Mouse (Mus musculus): Measurements from ENCODE around the gene Slc2a5.

Gene Slc2a5

GRCm38 (mm10) chr4:150119055-150119454 lies at the start of gene Slc2a5:
Gene Slc2a5, plus strand, starts transcription at chr4:150119283.
- in situ Hi-C loops (cut with MboI, MseI) = no loop called here

- in situ Hi-C loops (cut with MboI, MseI) = loop anchor here (5.0 kb wide), 1 partner anchor 33 kb away; no protein-coding TSS in a partner anchor
Measured at GRCm38 (mm10) chr4:150070136-150070535, 48.9 kb upstream of the Slc2a5 start.

GRCm38 (mm10) chr4:150072416-150073101 lies 46.5 kb upstream of the Slc2a5 start:
- in situ Hi-C loops (cut with MboI, MseI) = loop anchor here (5.0 kb wide), 1 partner anchor 35 kb away; no protein-coding TSS in a partner anchor

GRCm38 (mm10) chr4:150073102-150073473 lies 46.0 kb upstream of the Slc2a5 start:
- in situ Hi-C loops (cut with MboI, MseI) = loop anchor here (5.0 kb wide), 1 partner anchor 36 kb away; no protein-coding TSS in a partner anchor

GRCm38 (mm10) chr4:150075350-150075749 lies 43.7 kb upstream of the Slc2a5 start:
- in situ Hi-C loops (cut with MboI, MseI) = loop anchor here (25.0 kb wide), 1 partner anchor 263 kb away; no protein-coding TSS in a partner anchor

- in situ Hi-C loops (cut with MboI, MseI) = loop anchor here (25.0 kb wide), 1 partner anchor 264 kb away; no protein-coding TSS in a partner anchor
Measured at GRCm38 (mm10) chr4:150076147-150076546, 42.9 kb upstream of the Slc2a5 start.

- in situ Hi-C loops (cut with MboI, MseI) = loop anchor here (25.0 kb wide), 1 partner anchor 266 kb away; no protein-coding TSS in a partner anchor
Measured at GRCm38 (mm10) chr4:150078646-150079045, 40.4 kb upstream of the Slc2a5 start.

GRCm38 (mm10) chr4:150079244-150079643 lies 39.8 kb upstream of the Slc2a5 start:
- in situ Hi-C loops (cut with MboI, MseI) = loop anchor here (25.0 kb wide), 1 partner anchor 267 kb away; no protein-coding TSS in a partner anchor

GRCm38 (mm10) chr4:150080330-150080967 lies 38.6 kb upstream of the Slc2a5 start:
- in situ Hi-C loops (cut with MboI, MseI) = loop anchor here (25.0 kb wide), 1 partner anchor 268 kb away; no protein-coding TSS in a partner anchor

GRCm38 (mm10) chr4:150085366-150085765 lies 33.7 kb upstream of the Slc2a5 start:
- in situ Hi-C loops (cut with MboI, MseI) = loop anchor here (25.0 kb wide), 1 partner anchor 273 kb away; no protein-coding TSS in a partner anchor

- in situ Hi-C loops (cut with MboI, MseI) = loop anchor here (25.0 kb wide), 1 partner anchor 274 kb away; no protein-coding TSS in a partner anchor
Measured at GRCm38 (mm10) chr4:150086841-150087160, 32.3 kb upstream of the Slc2a5 start.

GRCm38 (mm10) chr4:150087161-150087889 lies 31.8 kb upstream of the Slc2a5 start, which contains the start of gene Gpr157:
Gene Gpr157, plus strand, starts transcription at chr4:150087365.
- in situ Hi-C loops (cut with MboI, MseI) = loop anchor here (25.0 kb wide), 1 partner anchor 275 kb away; no protein-coding TSS in a partner anchor

- in situ Hi-C loops (cut with MboI, MseI) = loop anchor here (25.0 kb wide), 1 partner anchor 276 kb away; no protein-coding TSS in a partner anchor
Measured at GRCm38 (mm10) chr4:150087890-150088530, 31.1 kb upstream of the Slc2a5 start.

- in situ Hi-C loops (cut with MboI, MseI) = loop anchor here (25.0 kb wide), 1 partner anchor 277 kb away; no protein-coding TSS in a partner anchor
Measured at GRCm38 (mm10) chr4:150089121-150089520, 30.0 kb upstream of the Slc2a5 start.

GRCm38 (mm10) chr4:150091887-150092582 lies 27.0 kb upstream of the Slc2a5 start:
- in situ Hi-C loops (cut with MboI, MseI) = loop anchor here (10.0 to 25.0 kb wide), 2 partner anchors 57 to 280 kb away; no protein-coding TSS in a partner anchor

- in situ Hi-C loops (cut with MboI, MseI) = loop anchor here (10.0 to 25.0 kb wide), 2 partner anchors 58 to 280 kb away; no protein-coding TSS in a partner anchor
Measured at GRCm38 (mm10) chr4:150092583-150092902, 26.5 kb upstream of the Slc2a5 start.

- in situ Hi-C loops (cut with MboI, MseI) = loop anchor here (10.0 to 25.0 kb wide), 2 partner anchors 59 to 282 kb away; no protein-coding TSS in a partner anchor
Measured at GRCm38 (mm10) chr4:150093560-150094462, 25.3 kb upstream of the Slc2a5 start.

- in situ Hi-C loops (cut with MboI, MseI) = loop anchor here (10.0 to 25.0 kb wide), 2 partner anchors 60 to 282 kb away; no protein-coding TSS in a partner anchor
Measured at GRCm38 (mm10) chr4:150094463-150094789, 24.7 kb upstream of the Slc2a5 start.

GRCm38 (mm10) chr4:150096309-150096708 lies 22.8 kb upstream of the Slc2a5 start:
- in situ Hi-C loops (cut with MboI, MseI) = loop anchor here (10.0 to 25.0 kb wide), 2 partner anchors 62 to 284 kb away; no protein-coding TSS in a partner anchor
